Mouse (Mus musculus) lung, adult 18-20 months (tissue): Measurements from ENCODE around the gene Dpm2.

Source experiments
- DNase-seq, 2 experiments: peaks; one replicate each; pipeline ENCODE4 v3.0.0; 2022; ENCODE audit warnings: mixed read lengths in 2 of 2

Dpm2 gene

GRCm38 (mm10) chr2:32570698-32571494, at the start of gene Dpm2:
Dpm2 (plus strand) TSS chr2:32570858.
- DNase-seq: peak; percentile 93 to 95

GRCm38 (mm10) chr2:32524536-32525031, 46.1 kb upstream of the Dpm2 start:
- peak; percentile 74 to 84 for DNase-seq

- no peak for DNase-seq
Measured at GRCm38 (mm10) chr2:32525816-32526215, 44.8 kb upstream of the Dpm2 start.

- no peak for DNase-seq
Measured at GRCm38 (mm10) chr2:32527468-32527966, 43.1 kb upstream of the Dpm2 start.

- DNase-seq: no peak
Measured at GRCm38 (mm10) chr2:32528326-32528725, 42.3 kb upstream of the Dpm2 start.

GRCm38 (mm10) chr2:32530479-32530878, 40.2 kb upstream of the Dpm2 start:
- no peak for DNase-seq

- DNase-seq: no peak
Measured at GRCm38 (mm10) chr2:32533163-32533562, 37.5 kb upstream of the Dpm2 start.

GRCm38 (mm10) chr2:32534061-32534732, 36.5 kb upstream of the Dpm2 start:
- DNase-seq: peak; percentile 70 to 78

- peak; percentile 99 for DNase-seq
Measured at GRCm38 (mm10) chr2:32534733-32535471, 35.8 kb upstream of the Dpm2 start, which contains the start of gene Fam102a. Fam102a (plus strand) TSS chr2:32535332.

GRCm38 (mm10) chr2:32535501-32535991, 35.1 kb upstream of the Dpm2 start:
- DNase-seq: peak; percentile 77 to 79

- peak; percentile 33 to 37 for DNase-seq
Measured at GRCm38 (mm10) chr2:32536086-32536633, 34.5 kb upstream of the Dpm2 start.

GRCm38 (mm10) chr2:32536634-32537359, 33.9 kb upstream of the Dpm2 start:
- peak; percentile 60 to 66 for DNase-seq

GRCm38 (mm10) chr2:32537360-32537905, 33.2 kb upstream of the Dpm2 start:
- DNase-seq: peak; percentile 27 to 56

GRCm38 (mm10) chr2:32537941-32538340, 32.7 kb upstream of the Dpm2 start:
- DNase-seq: peak; percentile 24 to 32

- peak; percentile 35 to 70 for DNase-seq
Measured at GRCm38 (mm10) chr2:32538461-32538860, 32.2 kb upstream of the Dpm2 start.

GRCm38 (mm10) chr2:32539452-32539981, 31.1 kb upstream of the Dpm2 start:
- peak in 1 of 2 experiments; percentile 27 for DNase-seq

- peak in 1 of 2 experiments; percentile 25 for DNase-seq
Measured at GRCm38 (mm10) chr2:32541333-32541908, 29.2 kb upstream of the Dpm2 start.

- no peak for DNase-seq
Measured at GRCm38 (mm10) chr2:32541986-32542573, 28.6 kb upstream of the Dpm2 start.

GRCm38 (mm10) chr2:32543031-32543449, 27.6 kb upstream of the Dpm2 start:
- no peak for DNase-seq

GRCm38 (mm10) chr2:32546951-32547350, 23.7 kb upstream of the Dpm2 start:
- DNase-seq: no peak
